Comparison of ENCODE assay signal across 13 mouse cellular contexts in genomic region chr10:17549711-17550637, GRCm38 (mm10).
DNase-seq lines count a peak whose midpoint lies in the region; ATAC-seq and TF ChIP-seq lines count a peak whose summit lies in the region.
"Had no signal": no experiment of that assay in that cellular context is flagged by ENCODE, and none has a peak within 500 bp of the region (broad histone marks: within the 10 kb centered on the region; RNA-seq: fewer than 3 reads in every experiment).

No protein-coding gene starts in this region.

- TF ChIP-seq EP300 in CH12.LX (IDR thresholded peaks at IDR 0.05; ENCODE audit: low read length), result peak; percentile 87
- TF ChIP-seq EP300 in stomach, postnatal 0 days (optimal IDR thresholded peaks at IDR 0.05), result no peak

- dilution Hi-C loops in CH12.LX (cut with MboI; ENCODE audit: extremely low pct_ligation_motif_present, extremely low pct_unique_long_range_greater_than_20kb, low sequenced_read_pairs), result no loop called here

- peak; percentile 38 for ATAC-seq in granulocyte monocyte progenitor cell, adult 5-6 weeks (replicated peaks; ENCODE audit: poor library complexity, severe bottlenecking)
- peak; percentile 30; the same call in 1 of the 2 replicates for ATAC-seq in megakaryocyte, adult 5-6 weeks (ENCODE audit: poor library complexity, severe bottlenecking)
- ATAC-seq in stomach, postnatal 0 days (ENCODE audit: low FRiP score, low TSS enrichment), result no peak

- 50% methylated on average over 6 of the region's 6 CpGs for WGBS in kidney, adult 2 months
- 76% methylated on average over 6 of the region's 6 CpGs for WGBS in stomach, postnatal 0 days

- no peak for TF ChIP-seq POLR2A in kidney, adult 2 months (IDR thresholded peaks at IDR 0.05; ENCODE audit: low read depth, low read length)
- no peak for TF ChIP-seq POLR2A in CH12.LX (IDR thresholded peaks at IDR 0.05; ENCODE audit: low read depth, low read length)

- no peak for TF ChIP-seq CTCF in kidney, adult 2 months (conservative IDR thresholded peaks at IDR 0.05; ENCODE audit: insufficient read depth, insufficient read length, low read depth, low read length)
- no peak for TF ChIP-seq CTCF in CH12.LX (conservative IDR thresholded peaks at IDR 0.05 in 1 of 2, IDR thresholded peaks at IDR 0.05 in 1 of 2; ENCODE audit: low read depth in 2 of 2, low read length in 2 of 2)
- no peak for TF ChIP-seq CTCF in stomach, postnatal 0 days (IDR thresholded peaks at IDR 0.05; ENCODE audit: low read depth)

- no peak overlapping the region for H3K4me3 ChIP-seq in kidney, adult 2 months (ENCODE audit: insufficient read depth, low read depth, low read length)
- H3K4me3 ChIP-seq in CH12.LX (replicated peaks in 1 of 3; ENCODE audit: low read depth in 2 of 3, low read length in 2 of 3, poor library complexity in 1 of 3), result no peak overlapping the region
- H3K4me3 ChIP-seq in stomach, postnatal 0 days (ENCODE audit: low read depth, low read length), result no peak overlapping the region
- H3K4me3 ChIP-seq: limb, embryonic 13.5 days had no signal

- peak overlapping the region; percentile 67 for H3K9ac ChIP-seq in CH12.LX (ENCODE audit: insufficient read depth, low read depth)
- H3K9ac ChIP-seq in stomach, postnatal 0 days (ENCODE audit: low read length), result no peak overlapping the region
- H3K9ac ChIP-seq: limb, embryonic 13.5 days had no signal

- H3K27me3 ChIP-seq in kidney, adult 2 months (replicated peaks; ENCODE audit: control insufficient read depth, insufficient read depth, low read length), result no peaks in the 10 kb centered on the region; the same call in 1 of the 2 replicates
- H3K27me3 ChIP-seq in CH12.LX (replicated peaks), result no peaks in the 10 kb centered on the region
- no peaks in the 10 kb centered on the region for H3K27me3 ChIP-seq in stomach, postnatal 0 days (ENCODE audit: control insufficient read depth, insufficient read depth, low read length)
- H3K27me3 ChIP-seq: limb, embryonic 13.5 days had no signal

- H3K4me2 ChIP-seq in CH12.LX (ENCODE audit: insufficient read depth, low read depth, poor library complexity, severe bottlenecking), result peak overlapping the region; percentile 76
- no peak overlapping the region for H3K4me2 ChIP-seq in stomach, postnatal 0 days (replicated peaks; ENCODE audit: low read depth)
- H3K4me2 ChIP-seq: limb, embryonic 13.5 days had no signal

- peaks cover 12% of the 10 kb centered on the region for H3K4me1 ChIP-seq in kidney, adult 2 months (ENCODE audit: control insufficient read depth, insufficient read depth, low read length)
- H3K4me1 ChIP-seq in CH12.LX (ENCODE audit: control insufficient read depth in 1 of 2, insufficient read depth in 2 of 2), result peaks cover 15 to 39% of the 10 kb centered on the region in 2 experiments
- no peaks in the 10 kb centered on the region for H3K4me1 ChIP-seq in stomach, postnatal 0 days (replicated peaks; ENCODE audit: control insufficient read depth, insufficient read depth)
- H3K4me1 ChIP-seq: limb, embryonic 13.5 days had no signal

- H3K79me2 ChIP-seq in CH12.LX (replicated peaks; ENCODE audit: control insufficient read depth, extremely low read depth, insufficient read depth, poor library complexity, severe bottlenecking), result no peaks in the 10 kb centered on the region

- no peaks in the 10 kb centered on the region for H3K9me3 ChIP-seq in CH12.LX (replicated peaks; ENCODE audit: low read length)
- H3K9me3 ChIP-seq in stomach, postnatal 0 days (ENCODE audit: control insufficient read depth, low read length), result no peaks in the 10 kb centered on the region
- H3K9me3 ChIP-seq: limb, embryonic 13.5 days had no signal

- peak; percentile 65 for DNase-seq in kidney, adult 2 months
- no peak for DNase-seq in kidney, adult 18-20 months
- peak; percentile 72 for DNase-seq in CH12.LX (ENCODE audit: extremely low read depth)
- no peak for DNase-seq in stomach, postnatal 0 days (ENCODE audit: low spot score)
- no peak for DNase-seq in testis, postnatal 14 days (ENCODE audit: low spot score)
- DNase-seq in thymus, postnatal 25 days, result no peak
- DNase-seq: cerebellum, adult 18-20 months; heart, postnatal 36 days; layer of hippocampus, postnatal 36 days; lung, postnatal 10 days had no signal

- in situ Hi-C loops in CH12.LX (cut with MboI; ENCODE audit: low pct_ligation_motif_present, low pct_unique_long_range_greater_than_20kb, low sequenced_read_pairs), result loop anchor here (10.0 kb wide), 2 partner anchors 115 to 175 kb away; partner anchors contain the start of gene Cited2

- H3K27ac ChIP-seq in kidney, adult 2 months (ENCODE audit: insufficient read depth, low read depth, low read length), result peak overlapping the region; percentile 94
- no peak overlapping the region; the same call in 1 of the 2 replicates for H3K27ac ChIP-seq in CH12.LX (ENCODE audit: insufficient read depth, low read depth)
- no peak overlapping the region for H3K27ac ChIP-seq in stomach, postnatal 0 days (replicated peaks)
- H3K27ac ChIP-seq: limb, embryonic 13.5 days had no signal

- TF ChIP-seq RAD21 in CH12.LX (IDR thresholded peaks at IDR 0.05; ENCODE audit: low read depth, low read length), result no peak; the same call in 1 of the 2 replicates

- H3K36me3 ChIP-seq in kidney, adult 2 months (ENCODE audit: control insufficient read depth, insufficient read depth, low read length), result no peaks in the 10 kb centered on the region
- no peaks in the 10 kb centered on the region for H3K36me3 ChIP-seq in CH12.LX (replicated peaks in 1 of 2; ENCODE audit: control insufficient read depth in 1 of 2, insufficient read depth in 1 of 2, low read length in 1 of 2)
- H3K36me3 ChIP-seq in stomach, postnatal 0 days (ENCODE audit: control insufficient read depth, insufficient read depth, low read length), result no peaks in the 10 kb centered on the region
- H3K36me3 ChIP-seq: limb, embryonic 13.5 days had no signal

TF ChIP-seq in CH12.LX, 34 proteins besides CTCF, POLR2A, EP300 and RAD21:
- TF ChIP-seq RCOR1 (conservative IDR thresholded peaks at IDR 0.05; ENCODE audit: low read depth, low read length), result peak; percentile 65; the same call in 1 of the 2 replicates
- no peak for TF ChIP-seq UBTF (IDR thresholded peaks at IDR 0.05; ENCODE audit: low read depth, low read length)
- TF ChIP-seq ZNF384 (IDR thresholded peaks at IDR 0.05; ENCODE audit: low read depth, low read length), result no peak; the same call in 1 of the 2 replicates
- peak; percentile 96 for TF ChIP-seq JUN (IDR thresholded peaks at IDR 0.05; ENCODE audit: insufficient read depth, low read depth, low read length)
- TF ChIP-seq NELFE (IDR thresholded peaks at IDR 0.05; ENCODE audit: low read depth, low read length), result no peak
- TF ChIP-seq MEF2A (IDR thresholded peaks at IDR 0.05; ENCODE audit: borderline replicate concordance, low read depth, low read length), result peak; percentile 86
- no peak for TF ChIP-seq POLR2AphosphoS2 (IDR thresholded peaks at IDR 0.05; ENCODE audit: low read depth, low read length)
- peak; percentile 32; the same call in 1 of the 2 replicates for TF ChIP-seq MAX (IDR thresholded peaks at IDR 0.05; ENCODE audit: low read length)
- TF ChIP-seq ZC3H11A (IDR thresholded peaks at IDR 0.05; ENCODE audit: low read depth, low read length), result no peak
- TF ChIP-seq ETS1 (conservative IDR thresholded peaks at IDR 0.05; ENCODE audit: low read depth, low read length), result peak; percentile 83
- TF ChIP-seq SIN3A (IDR thresholded peaks at IDR 0.05; ENCODE audit: low read length), result peak; percentile 60; the same call in 1 of the 2 replicates
- peak; percentile 94 for TF ChIP-seq IRF4 (IDR thresholded peaks at IDR 0.05; ENCODE audit: low read depth, low read length)
- peak; percentile 69; the same call in 1 of the 2 replicates for TF ChIP-seq MAFK (IDR thresholded peaks at IDR 0.05; ENCODE audit: insufficient replicate concordance, low read length)
- peak; percentile 96 for TF ChIP-seq JUND (conservative IDR thresholded peaks at IDR 0.05; ENCODE audit: low read depth, low read length)
- peak; percentile 74 for TF ChIP-seq BHLHE40 (IDR thresholded peaks at IDR 0.05; ENCODE audit: low read depth, low read length)

Comparison
In these comparisons a context has a peak if more than half of its experiments do, and no peak if none do; other contexts are left out.
1. DNase-seq: peak in kidney, adult 2 months (single experiment) and CH12.LX (single experiment); none in kidney, adult 18-20 months (single experiment), stomach, postnatal 0 days (single experiment), testis, postnatal 14 days (single experiment) and thymus, postnatal 25 days (single experiment).